Mouse (Mus musculus): Measurements from ENCODE around the gene Lin7a.

The Lin7a gene

GRCm38 (mm10) chr10:107271321-107272130 lies at the start of gene Lin7a:
Gene Lin7a (plus strand): TSS chr10:107271686.
- DNase-seq (ENCODE audit: low read depth, low spot score), result peak; percentile 60

GRCm38 (mm10) chr10:107221726-107222125 lies 49.8 kb upstream of the Lin7a start:
- DNase-seq (ENCODE audit: low read depth, low spot score), result no peak

GRCm38 (mm10) chr10:107222406-107223185 lies 48.9 kb upstream of the Lin7a start:
- no peak for DNase-seq (ENCODE audit: low read depth, low spot score)

- DNase-seq (ENCODE audit: low read depth, low spot score), result no peak
Observed at GRCm38 (mm10) chr10:107223186-107223440, 48.4 kb upstream of the Lin7a start.

GRCm38 (mm10) chr10:107223821-107224220 lies 47.7 kb upstream of the Lin7a start:
- DNase-seq (ENCODE audit: low read depth, low spot score), result no peak

- no peak for DNase-seq (ENCODE audit: low read depth, low spot score)
Observed at GRCm38 (mm10) chr10:107224596-107225330, 46.7 kb upstream of the Lin7a start.

- no peak for DNase-seq (ENCODE audit: low read depth, low spot score)
Observed at GRCm38 (mm10) chr10:107225331-107225835, 46.1 kb upstream of the Lin7a start.

- no peak for DNase-seq (ENCODE audit: low read depth, low spot score)
Observed at GRCm38 (mm10) chr10:107225871-107226270, 45.6 kb upstream of the Lin7a start.

- DNase-seq (ENCODE audit: low read depth, low spot score), result no peak
Observed at GRCm38 (mm10) chr10:107227901-107228300, 43.6 kb upstream of the Lin7a start.

GRCm38 (mm10) chr10:107228776-107229175 lies 42.7 kb upstream of the Lin7a start:
- DNase-seq (ENCODE audit: low read depth, low spot score), result no peak

GRCm38 (mm10) chr10:107229416-107229815 lies 42.1 kb upstream of the Lin7a start:
- DNase-seq (ENCODE audit: low read depth, low spot score), result no peak

- DNase-seq (ENCODE audit: low read depth, low spot score), result no peak
Observed at GRCm38 (mm10) chr10:107230081-107230850, 41.2 kb upstream of the Lin7a start.

- no peak for DNase-seq (ENCODE audit: low read depth, low spot score)
Observed at GRCm38 (mm10) chr10:107230851-107231130, 40.7 kb upstream of the Lin7a start.

- no peak for DNase-seq (ENCODE audit: low read depth, low spot score)
Observed at GRCm38 (mm10) chr10:107231421-107232010, 40.0 kb upstream of the Lin7a start.

GRCm38 (mm10) chr10:107232491-107233110 lies 38.9 kb upstream of the Lin7a start:
- DNase-seq (ENCODE audit: low read depth, low spot score), result no peak

GRCm38 (mm10) chr10:107233221-107233620 lies 38.3 kb upstream of the Lin7a start:
- DNase-seq (ENCODE audit: low read depth, low spot score), result no peak

GRCm38 (mm10) chr10:107233825-107234224 lies 37.7 kb upstream of the Lin7a start:
- DNase-seq (ENCODE audit: low read depth, low spot score), result peak; percentile 2

- no peak for DNase-seq (ENCODE audit: low read depth, low spot score)
Observed at GRCm38 (mm10) chr10:107234421-107235400, 36.8 kb upstream of the Lin7a start.

GRCm38 (mm10) chr10:107235496-107235895 lies 36.0 kb upstream of the Lin7a start:
- no peak for DNase-seq (ENCODE audit: low read depth, low spot score)

- DNase-seq (ENCODE audit: low read depth, low spot score), result no peak
Observed at GRCm38 (mm10) chr10:107236211-107236610, 35.3 kb upstream of the Lin7a start.
